Mouse (Mus musculus) layer of hippocampus, adult 18-20 months (tissue): ENCODE measurements around the gene Abhd17a. TPM values are rescaled to one million over a fixed set of nuclear protein-coding genes. Genes with fewer than 3 reads are reported as not detected.
A peak's percentile ranks its signal among the peaks of the same experiment; 100 is the strongest.

Source experiments
- DNase-seq, 2 experiments: peaks; one replicate each; pipeline ENCODE4 v3.0.0; 2022; ENCODE audit warnings: low spot score in 2 of 2
- total RNA-seq, 2 experiments: library from RNA; stranded (reverse); gene quantifications; 2 replicates each; pipeline ENCODE4 v1.2.3; 2021

Gene Abhd17a
- total RNA-seq, 2 experiments from 2014 or later: 166 to 168 TPM

GRCm38 (mm10) chr10:80577195-80578130, 12.7 kb downstream of the Abhd17a start, which contains the start of gene Klf16:
TSS of gene Klf16 (minus strand) at chr10:80577321.
- peak; percentile 95 to 97 for DNase-seq

GRCm38 (mm10) chr10:80576351-80577194, 13.6 kb downstream of the Abhd17a start:
- peak in 1 of 2 experiments; percentile 66 for DNase-seq

DNA sequence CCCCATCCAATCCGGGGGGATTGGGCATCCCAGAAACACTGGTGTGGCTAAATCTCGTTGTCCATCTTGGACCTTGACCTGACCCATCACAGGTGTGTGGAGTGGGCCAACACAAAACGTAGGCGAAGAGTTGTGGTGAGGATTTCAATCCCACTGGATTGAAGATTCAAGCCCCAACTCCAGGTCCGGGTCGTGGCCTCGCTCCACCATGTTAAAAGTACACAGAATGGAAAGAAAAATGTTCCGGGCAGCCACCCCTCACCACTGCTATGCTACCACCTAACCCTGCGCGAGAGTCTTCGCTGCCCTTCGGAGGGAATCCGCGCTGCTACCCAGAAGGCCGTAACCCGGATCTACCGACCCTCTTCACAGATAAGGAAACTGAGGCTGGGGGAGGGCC, 14.2 kb downstream of the Abhd17a start:
- no peak for DNase-seq

- no peak for DNase-seq
Observed at GRCm38 (mm10) chr10:80574896-80575295, 15.2 kb downstream of the Abhd17a start.

DNA sequence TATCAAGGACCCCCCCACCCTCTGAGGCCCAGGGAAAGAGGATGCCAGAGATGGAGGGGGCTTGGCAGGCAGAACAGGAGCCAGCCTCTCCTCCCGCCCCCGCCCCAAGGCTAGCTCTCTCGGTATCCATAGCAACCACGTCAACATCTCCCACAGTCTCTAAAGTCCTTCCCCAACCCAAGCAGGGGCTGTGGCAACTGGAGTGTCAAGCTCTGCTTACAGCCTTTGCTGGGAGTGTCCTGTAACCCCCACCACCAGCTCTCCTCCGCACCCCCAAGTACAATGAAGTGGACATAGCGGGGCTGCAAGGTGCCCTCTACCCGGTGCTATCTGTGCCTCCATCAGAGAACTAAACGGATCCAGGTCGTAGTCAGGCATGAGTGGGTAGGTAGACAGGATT, 16.2 kb downstream of the Abhd17a start:
- DNase-seq: peak in 1 of 2 experiments; percentile 76

DNA sequence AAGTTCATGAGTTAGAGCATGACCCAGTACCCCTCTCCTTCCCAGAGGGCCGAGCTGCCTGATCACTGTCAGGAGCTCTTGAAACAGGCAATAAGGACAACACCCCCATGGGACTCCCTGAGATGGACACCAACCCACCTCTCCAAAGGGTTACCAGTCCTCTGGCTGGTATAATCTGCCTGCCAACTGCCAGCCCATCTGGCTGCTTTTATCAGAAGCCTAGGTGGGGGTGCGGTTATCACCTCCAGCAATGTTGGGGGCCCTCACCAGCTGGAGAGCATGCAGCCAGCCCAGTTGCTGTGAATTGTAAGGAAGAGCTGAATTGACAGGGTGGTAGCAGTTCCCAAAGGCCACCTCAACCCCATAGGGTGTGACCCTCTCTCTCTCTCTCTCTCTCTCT, 17.7 kb downstream of the Abhd17a start:
- no peak for DNase-seq

DNA sequence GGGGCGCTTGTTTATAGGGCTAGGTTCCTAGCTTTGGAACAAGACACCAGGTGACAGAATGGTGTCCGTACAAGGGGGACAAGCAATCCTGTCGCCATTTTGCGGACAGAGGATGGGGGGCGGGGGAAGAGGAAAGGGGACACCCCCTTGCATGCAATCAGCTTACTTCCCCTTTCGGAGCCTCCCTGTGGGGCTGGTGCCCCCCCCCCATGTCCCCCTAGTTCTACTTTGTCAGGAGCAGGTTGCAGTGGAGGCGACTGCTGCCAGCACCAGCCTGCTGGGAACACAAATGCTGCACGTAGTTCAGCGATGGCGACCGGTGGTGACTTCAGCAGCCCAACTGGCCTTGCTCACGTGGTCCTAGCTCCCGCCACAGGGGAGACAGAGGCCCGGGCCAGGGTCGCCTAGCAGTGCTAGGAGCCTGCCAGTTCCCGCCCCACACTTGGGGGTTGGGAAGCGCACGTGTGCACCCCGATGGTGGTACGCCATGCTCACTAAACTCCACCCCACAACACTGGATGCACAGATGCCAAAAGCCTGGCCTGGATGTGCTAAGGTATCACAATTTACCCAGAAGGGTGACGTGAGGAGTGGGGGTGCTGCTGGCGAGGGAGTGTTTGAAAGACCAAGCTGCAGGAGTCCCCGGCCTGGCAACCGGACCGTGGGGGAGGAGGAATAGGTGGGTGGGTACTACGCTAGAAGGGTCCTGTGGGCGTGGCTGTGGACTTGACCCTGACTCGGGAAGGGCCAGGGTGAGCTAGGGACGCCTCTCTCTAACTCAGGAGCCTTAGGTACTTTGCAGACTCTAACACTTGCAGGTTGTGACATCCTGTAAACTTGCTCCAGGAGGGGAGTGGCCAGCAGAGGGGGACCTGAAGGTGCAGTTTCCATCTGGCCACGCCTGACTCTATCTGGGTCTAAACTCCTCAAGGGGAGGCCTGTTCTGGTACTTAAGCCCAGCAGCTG, 19.0 kb downstream of the Abhd17a start:
- DNase-seq: no peak

DNA sequence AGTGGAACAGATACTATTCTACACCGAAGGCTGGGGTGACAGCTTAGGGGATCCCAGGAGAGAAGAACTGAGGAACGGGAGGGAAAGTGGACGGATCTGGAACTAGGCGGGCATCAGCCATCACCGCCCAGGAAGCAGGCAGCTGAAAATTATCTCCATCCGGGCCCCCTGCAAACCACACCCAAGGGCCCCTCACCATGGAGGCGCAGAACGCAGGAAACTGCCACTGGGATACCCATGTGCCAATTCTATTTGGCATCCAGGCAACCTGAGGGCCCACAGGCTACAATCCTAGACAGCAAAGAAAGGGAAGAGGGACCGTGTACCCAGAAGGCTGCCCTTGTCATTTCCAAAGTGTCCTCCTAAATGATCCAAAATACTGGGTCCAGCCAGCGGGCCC, 19.7 kb downstream of the Abhd17a start:
- no peak for DNase-seq

- DNase-seq: no peak
Observed at GRCm38 (mm10) chr10:80569664-80570066, 20.5 kb downstream of the Abhd17a start.

DNA sequence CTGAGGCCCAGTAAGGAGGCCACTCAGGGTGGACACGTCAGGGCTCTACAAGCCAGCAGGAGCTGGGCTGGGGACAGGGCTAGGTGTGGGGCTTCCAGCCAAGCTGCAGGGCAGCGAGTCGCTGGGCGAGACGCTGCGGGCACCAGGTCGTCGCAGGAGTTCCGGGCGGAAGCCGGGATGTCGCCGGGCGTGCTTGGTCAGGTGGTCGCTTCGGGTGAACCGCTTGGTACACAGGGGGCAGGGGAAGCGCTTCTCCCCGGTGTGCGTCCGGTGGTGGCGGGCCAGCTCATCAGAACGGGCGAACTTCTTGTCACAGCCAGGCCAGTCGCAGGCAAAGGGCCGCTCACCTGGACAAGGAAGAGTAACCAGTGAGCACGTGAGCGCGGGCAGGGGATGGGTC, 21.3 kb downstream of the Abhd17a start:
- DNase-seq: no peak

GRCm38 (mm10) chr10:80566375-80567092, 23.6 kb downstream of the Abhd17a start:
- peak; percentile 78 to 93 for DNase-seq

DNA sequence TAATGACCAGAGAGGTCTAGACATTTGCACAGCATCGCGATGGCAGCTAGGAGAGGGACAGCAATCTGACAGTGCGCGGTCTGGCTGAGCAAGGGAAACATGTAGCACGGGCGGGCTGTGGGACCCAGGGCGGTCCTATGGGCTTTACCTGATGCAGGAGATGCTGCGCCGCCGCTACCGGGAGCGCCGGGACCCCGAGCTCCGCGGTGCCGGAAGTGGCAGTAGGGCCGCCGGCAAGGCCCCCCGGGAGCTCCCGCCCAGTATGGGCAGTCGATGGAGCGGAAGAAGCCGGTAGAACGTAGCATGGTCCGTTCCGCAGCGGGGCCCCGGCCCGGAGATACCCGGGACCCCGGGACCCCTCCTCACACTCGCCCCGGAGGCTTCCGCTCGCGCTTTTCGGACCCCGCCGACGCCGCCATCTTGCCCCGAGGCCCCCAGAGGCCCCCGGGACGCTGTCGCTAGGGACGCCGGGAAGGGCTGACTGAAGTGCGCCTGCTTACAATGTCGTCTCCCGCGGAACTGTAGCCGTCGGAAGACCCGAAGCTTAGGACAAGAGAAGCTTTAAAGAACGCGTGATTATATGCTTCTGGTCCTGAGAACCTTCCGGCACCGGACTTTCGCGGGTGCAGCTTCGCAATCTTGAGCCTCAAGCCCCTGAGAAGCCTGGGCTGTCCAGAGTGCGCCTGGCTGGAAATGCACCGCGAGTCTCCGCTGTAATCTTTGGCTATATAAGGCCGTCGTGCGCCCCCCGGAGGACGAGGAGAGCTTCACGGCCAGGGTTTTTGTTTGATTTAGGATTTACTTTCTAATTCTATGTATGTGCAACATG, 28.8 kb downstream of the Abhd17a start, which contains the start of gene Rexo1:
TSS of gene Rexo1 (minus strand) at position 445 of the 829 bp plus-strand sequence.
- DNase-seq: peak; percentile 89 to 97

GRCm38 (mm10) chr10:80560621-80561020, 29.5 kb downstream of the Abhd17a start:
- DNase-seq: no peak

GRCm38 (mm10) chr10:80559431-80559830, 30.7 kb downstream of the Abhd17a start:
- no peak for DNase-seq

GRCm38 (mm10) chr10:80557346-80557965, 32.7 kb downstream of the Abhd17a start:
- DNase-seq: peak in 1 of 2 experiments; percentile 82

DNA sequence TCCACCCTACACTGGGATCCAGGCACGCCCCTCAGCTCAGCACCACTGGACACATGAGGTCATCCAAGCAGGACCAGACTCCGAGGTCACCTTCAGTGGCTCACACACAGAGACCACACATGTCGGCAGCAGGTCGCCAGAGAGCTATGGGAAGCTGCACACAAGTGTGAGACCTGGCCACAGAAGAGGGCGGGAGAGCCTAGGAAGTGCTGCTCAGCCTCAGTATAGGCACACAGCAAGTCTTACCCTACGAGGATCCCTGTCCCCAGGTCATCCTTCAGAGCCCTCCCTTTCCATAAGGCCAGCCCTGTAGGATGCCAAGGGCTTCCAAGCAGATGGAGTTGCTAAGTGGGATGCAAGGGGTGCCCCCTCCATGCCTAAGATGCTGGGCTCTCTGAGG, 36.1 kb downstream of the Abhd17a start:
- DNase-seq: no peak

DNA sequence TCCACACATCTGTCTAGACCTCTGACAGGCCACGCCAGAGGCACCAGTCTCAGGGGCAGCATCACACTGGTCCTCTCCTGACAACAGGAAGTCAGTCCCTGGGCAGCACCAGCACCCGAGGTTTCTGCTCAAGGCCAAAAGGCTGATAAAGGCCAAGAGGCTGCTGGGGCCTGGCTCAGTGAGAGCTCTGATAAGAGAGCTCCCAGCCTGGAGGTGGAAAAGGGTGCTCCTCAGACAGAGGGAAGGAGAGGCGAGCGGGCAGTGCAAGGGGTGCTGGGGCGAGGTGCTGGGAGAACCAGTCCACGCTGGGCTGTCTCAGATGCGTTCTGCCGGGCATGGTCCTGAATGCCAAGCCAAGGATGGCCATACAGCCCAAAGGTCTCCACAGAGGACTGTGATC, 36.6 kb downstream of the Abhd17a start:
- no peak for DNase-seq

- DNase-seq: no peak
Observed at GRCm38 (mm10) chr10:80552364-80552763, 37.8 kb downstream of the Abhd17a start.

DNA sequence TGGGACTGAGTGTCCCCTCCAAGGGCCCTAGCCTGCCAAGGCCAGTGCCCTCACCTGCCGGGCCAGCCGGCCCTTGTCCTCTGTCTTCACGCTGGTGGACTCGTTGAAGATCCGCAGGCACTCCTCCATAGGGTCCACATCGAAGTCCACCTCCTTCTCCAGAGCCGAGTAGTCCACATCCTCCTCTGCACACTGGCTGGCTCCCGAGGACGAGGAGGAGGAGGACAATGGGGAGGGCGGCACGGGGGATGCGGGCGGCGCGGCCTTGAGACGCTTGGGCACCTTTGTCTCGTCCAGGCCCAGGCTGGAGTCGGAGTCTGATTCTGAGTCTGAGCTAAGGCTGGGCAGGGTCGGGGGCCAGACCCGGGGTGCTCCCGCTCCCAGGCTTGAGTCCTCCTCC, 40.9 kb downstream of the Abhd17a start:
- no peak for DNase-seq
